8 mouse cellular contexts compared by ENCODE assay signal in the genomic region with DNA sequence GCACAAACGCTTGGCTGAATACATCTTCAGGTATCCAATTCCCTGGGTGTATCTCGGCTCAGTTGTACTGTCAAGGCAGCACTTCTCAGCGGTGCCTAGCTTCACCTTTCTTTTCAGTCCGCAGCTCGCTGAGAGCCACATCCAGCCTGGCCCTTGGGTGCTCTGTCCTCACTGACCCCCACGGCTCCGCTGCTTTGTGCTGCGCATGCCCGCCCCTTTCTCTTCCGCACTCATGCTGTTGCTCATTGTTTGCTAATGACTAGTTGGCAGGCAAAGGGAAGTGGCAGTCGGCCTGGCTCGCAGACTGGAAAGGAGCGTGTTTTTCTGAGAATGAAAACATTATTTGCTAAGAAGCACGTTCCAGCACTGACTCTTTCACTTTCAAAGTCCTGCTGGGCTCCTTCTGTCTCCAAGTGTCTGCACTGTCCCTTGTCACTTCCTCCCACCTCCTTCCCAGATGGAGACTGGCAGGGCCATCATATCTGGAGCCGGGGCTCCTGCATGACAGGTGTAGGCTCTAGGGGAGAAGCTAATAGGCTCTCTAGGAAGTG.
A peak's percentile ranks its signal among the peaks of the same experiment; 100 is the strongest.
DNase-seq lines count a peak whose midpoint lies in the region; ATAC-seq and TF ChIP-seq lines count a peak whose summit lies in the region.

No protein-coding gene starts in this region.

- peak overlapping the region; percentile 37 for H3K4me3 ChIP-seq in forebrain, embryonic 16.5 days (replicated peaks; ENCODE audit: low read length)
- peak overlapping the region; percentile 49 for H3K4me3 ChIP-seq in hindbrain, embryonic 10.5 days
- H3K4me3 ChIP-seq in lung, adult 2 months (replicated peaks; ENCODE audit: extremely low read depth, low read depth, low read length), result peak overlapping the region; percentile 22
- H3K4me3 ChIP-seq in neural tube, embryonic 14.5 days (ENCODE audit: low read depth, low read length), result peak overlapping the region; percentile 21

- no peaks in the 10 kb centered on the region for H3K27me3 ChIP-seq in forebrain, embryonic 16.5 days (replicated peaks; ENCODE audit: control insufficient read depth, insufficient read depth, low read length)
- no peaks in the 10 kb centered on the region for H3K27me3 ChIP-seq in hindbrain, embryonic 10.5 days (ENCODE audit: insufficient read depth, poor library complexity, severe bottlenecking)
- H3K27me3 ChIP-seq in neural tube, embryonic 14.5 days (ENCODE audit: control insufficient read depth, insufficient read depth, low read length), result no peaks in the 10 kb centered on the region

- peaks cover 19% of the 10 kb centered on the region for H3K4me1 ChIP-seq in forebrain, embryonic 16.5 days (replicated peaks; ENCODE audit: control insufficient read depth, insufficient read depth, low read length)
- peaks cover 14% of the 10 kb centered on the region for H3K4me1 ChIP-seq in hindbrain, embryonic 10.5 days (replicated peaks)
- H3K4me1 ChIP-seq in lung, adult 2 months (ENCODE audit: control insufficient read depth, insufficient read depth, low read length), result no peaks in the 10 kb centered on the region
- peaks cover 3% of the 10 kb centered on the region; the same call in 1 of the 2 replicates for H3K4me1 ChIP-seq in neural tube, embryonic 14.5 days (ENCODE audit: control insufficient read depth, insufficient read depth, low read length)

- peak overlapping the region; percentile 61 for H3K4me2 ChIP-seq in forebrain, embryonic 16.5 days (ENCODE audit: low read length)
- peak overlapping the region; percentile 59 for H3K4me2 ChIP-seq in neural tube, embryonic 14.5 days (ENCODE audit: low read depth, low read length)

- peak; percentile 89 for ATAC-seq in forebrain, embryonic 16.5 days
- ATAC-seq in neural tube, embryonic 14.5 days (ENCODE audit: low read depth), result peak; percentile 83

- WGBS in forebrain, embryonic 16.5 days, result under 1% methylated on average over 15 of the region's 15 CpGs
- WGBS in hindbrain, embryonic 10.5 days, result 9% methylated on average over 15 of the region's 15 CpGs
- 6% methylated on average over 15 of the region's 15 CpGs for WGBS in lung, adult 2 months
- WGBS in neural tube, embryonic 14.5 days, result 4% methylated on average over 15 of the region's 15 CpGs

- no peaks in the 10 kb centered on the region for H3K9me3 ChIP-seq in forebrain, embryonic 16.5 days (ENCODE audit: control insufficient read depth, low read length)
- no peaks in the 10 kb centered on the region for H3K9me3 ChIP-seq in hindbrain, embryonic 10.5 days
- H3K9me3 ChIP-seq in neural tube, embryonic 14.5 days (ENCODE audit: control insufficient read depth, low read length), result no peaks in the 10 kb centered on the region

- H3K36me3 ChIP-seq in forebrain, embryonic 16.5 days (ENCODE audit: control insufficient read depth, insufficient read depth), result no peaks in the 10 kb centered on the region
- no peaks in the 10 kb centered on the region for H3K36me3 ChIP-seq in hindbrain, embryonic 10.5 days
- H3K36me3 ChIP-seq in neural tube, embryonic 14.5 days (ENCODE audit: control insufficient read depth, insufficient read depth, low read length), result no peaks in the 10 kb centered on the region

- no peak for TF ChIP-seq CTCF in lung, adult 2 months (IDR thresholded peaks at IDR 0.05; ENCODE audit: insufficient read depth, low read length)

- peak overlapping the region; percentile 56 for H3K27ac ChIP-seq in forebrain, embryonic 16.5 days (ENCODE audit: low read length)
- H3K27ac ChIP-seq in hindbrain, embryonic 10.5 days, result peak overlapping the region; percentile 77
- H3K27ac ChIP-seq in neural tube, embryonic 14.5 days (ENCODE audit: low read depth, low read length), result peak overlapping the region; percentile 69

- peak; percentile 83 for DNase-seq in Muller cell, postnatal 12 days (ENCODE audit: inconsistent ontology term)
- DNase-seq in cerebellum, adult 11 months, result peak; percentile 61
- peak; percentile 45 for DNase-seq in hindbrain, embryonic 10.5 days (ENCODE audit: low spot score)
- peak; percentile 54 for DNase-seq in layer of hippocampus, adult 9-11 months
- peak; percentile 46 for DNase-seq in lung, adult 2 months
- DNase-seq in thymus, postnatal 36 days, result peak; percentile 3 to 8

- TF ChIP-seq POLR2A in lung, adult 2 months (IDR thresholded peaks at IDR 0.05; ENCODE audit: borderline replicate concordance, extremely low read depth, low read depth, low read length), result peak; percentile 52; the same call in 1 of the 2 replicates

- peak overlapping the region; percentile 53 for H3K9ac ChIP-seq in forebrain, embryonic 16.5 days (replicated peaks; ENCODE audit: low read depth, low read length)
- peak overlapping the region; percentile 44 for H3K9ac ChIP-seq in neural tube, embryonic 14.5 days (replicated peaks; ENCODE audit: low read depth, low read length)

Comparison
In these comparisons a context has a peak if more than half of its experiments do, and no peak if none do; other contexts are left out.
1. Peak in every context shown above with its lines: DNase-seq, ATAC-seq, H3K4me3 ChIP-seq and H3K27ac ChIP-seq.
2. DNase-seq: peak in every context shown above with its lines; median percentile 83 in Muller cell, postnatal 12 days; 61 in cerebellum, adult 11 months; 54 in layer of hippocampus, adult 9-11 months; 46 in lung, adult 2 months; 45 in hindbrain, embryonic 10.5 days; 6 in thymus, postnatal 36 days.